Mouse (Mus musculus): Measurements from ENCODE around the gene Tmem41b.
"Not testable (repeated sequence)": the region's sequence is repeated elsewhere in the genome, so short reads cannot be mapped to it uniquely, and the experiment has no call there.

The Tmem41b gene

DNA sequence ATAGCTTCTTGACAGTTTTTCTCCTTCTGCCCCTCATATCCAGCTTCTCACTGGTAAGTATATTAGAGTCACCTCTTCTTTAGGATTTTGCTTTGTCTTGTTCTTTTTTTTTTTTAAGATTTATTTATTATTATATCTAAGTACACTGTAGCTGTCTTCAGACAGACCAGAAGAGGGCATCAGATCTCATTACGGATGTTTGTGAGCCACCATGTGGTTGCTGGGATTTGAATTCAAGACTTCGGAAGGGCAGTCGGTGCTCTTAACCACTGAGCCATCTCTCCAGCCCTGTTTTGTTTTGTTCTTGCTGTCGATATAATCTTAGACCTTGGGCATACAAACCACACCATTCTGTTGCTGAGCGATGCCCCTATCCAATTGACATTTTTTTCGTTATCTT is at the start of gene Tmem41b:
Gene Tmem41b (minus strand): TSS at position 155 of the 400 bp plus-strand sequence.
- not testable (repeated sequence) for DNase-seq (ENCODE audit: low spot score)

GRCm38 (mm10) chr7:110030342-110030741 is 43.6 kb upstream of the Tmem41b start:
- DNase-seq (ENCODE audit: low spot score): no peak

- DNase-seq (ENCODE audit: low spot score): no peak
Observed at GRCm38 (mm10) chr7:110028826-110029225, 42.1 kb upstream of the Tmem41b start.

DNA sequence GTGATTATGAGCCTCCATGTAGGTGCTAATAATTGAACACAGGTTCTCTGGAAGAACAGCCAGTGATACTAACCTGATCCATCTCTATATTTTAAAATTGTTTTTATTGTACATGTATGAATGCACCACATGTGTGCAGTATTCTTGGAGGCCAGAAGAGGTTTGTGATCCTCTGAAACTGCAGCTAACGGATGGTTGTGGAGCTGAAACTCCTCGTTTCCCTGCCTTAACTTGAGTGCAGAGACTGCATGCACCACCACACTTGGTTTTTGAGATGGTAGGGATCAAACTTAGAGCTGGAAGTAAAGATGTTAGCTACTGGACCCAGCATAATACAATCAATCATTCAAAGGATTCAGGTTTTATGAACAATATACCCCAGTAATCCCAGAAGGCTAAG is 39.9 kb upstream of the Tmem41b start:
- DNase-seq (ENCODE audit: low spot score): no peak

DNA sequence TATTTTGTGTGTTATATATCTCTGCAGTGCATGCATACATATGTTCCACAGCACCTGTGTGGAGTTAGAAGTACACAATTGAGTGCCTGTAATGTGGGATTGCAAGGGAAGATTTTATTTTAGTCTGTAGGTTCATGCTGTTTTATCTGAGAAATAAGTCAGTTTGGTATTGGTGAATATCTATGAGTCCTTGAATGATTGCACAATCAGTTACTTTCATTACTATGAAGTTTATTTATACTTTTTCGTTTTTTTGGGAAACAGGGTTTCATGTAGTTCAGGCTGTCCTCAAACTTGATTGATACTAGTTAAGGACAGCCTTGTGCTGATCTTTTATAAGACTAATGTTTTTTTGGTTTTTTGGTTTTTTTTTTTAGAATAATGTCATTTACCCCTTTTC is 36.8 kb upstream of the Tmem41b start:
- no peak for DNase-seq (ENCODE audit: low spot score)

GRCm38 (mm10) chr7:110018631-110019482 is 32.1 kb upstream of the Tmem41b start:
- peak; percentile 14 for DNase-seq (ENCODE audit: low spot score)

- peak; percentile 87 for DNase-seq (ENCODE audit: low spot score)
Observed at GRCm38 (mm10) chr7:110018117-110018630, 31.4 kb upstream of the Tmem41b start, which contains the start of gene Ipo7. Ipo7 (plus strand) TSS chr7:110018274.

DNA sequence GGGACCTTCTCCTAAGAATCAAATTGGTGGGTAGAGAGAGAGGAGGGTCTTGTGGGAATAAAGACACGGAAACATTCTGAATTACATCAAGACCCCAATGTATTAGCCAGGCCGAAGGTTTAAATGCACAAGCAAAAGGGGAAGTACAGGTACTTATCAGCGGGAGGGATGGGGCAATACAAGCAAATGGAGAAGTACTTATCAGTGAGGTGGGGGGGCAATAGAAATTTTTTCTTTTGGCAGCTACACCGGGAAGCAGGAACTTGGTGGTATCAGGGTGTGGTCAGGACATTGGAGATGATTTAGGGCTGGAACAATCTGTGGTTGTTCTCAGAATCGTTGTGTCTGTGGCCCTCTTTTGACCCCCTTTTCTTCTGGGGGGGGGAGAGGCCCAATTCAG is 27.5 kb upstream of the Tmem41b start:
- no peak for DNase-seq (ENCODE audit: low spot score)

DNA sequence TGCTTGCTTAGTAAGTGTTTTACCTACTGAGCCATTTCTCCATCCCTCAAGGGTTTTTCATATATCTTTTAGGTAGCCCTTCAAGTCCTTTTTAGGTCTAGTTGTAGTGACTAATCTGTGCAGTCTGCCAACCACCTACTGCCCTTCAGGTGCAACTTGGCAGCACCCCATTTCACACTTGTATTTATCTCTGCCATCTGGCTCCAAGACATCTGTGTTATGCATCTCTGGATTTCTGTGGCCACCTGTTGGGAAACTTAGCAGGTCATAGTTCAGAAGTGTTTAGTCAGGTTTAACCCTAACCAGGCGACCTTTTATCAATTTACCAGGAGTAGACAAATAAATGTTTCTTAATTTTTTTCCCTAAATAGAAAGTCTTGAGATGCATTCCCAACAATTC is 24.7 kb upstream of the Tmem41b start:
- no peak for DNase-seq (ENCODE audit: low spot score)

DNA sequence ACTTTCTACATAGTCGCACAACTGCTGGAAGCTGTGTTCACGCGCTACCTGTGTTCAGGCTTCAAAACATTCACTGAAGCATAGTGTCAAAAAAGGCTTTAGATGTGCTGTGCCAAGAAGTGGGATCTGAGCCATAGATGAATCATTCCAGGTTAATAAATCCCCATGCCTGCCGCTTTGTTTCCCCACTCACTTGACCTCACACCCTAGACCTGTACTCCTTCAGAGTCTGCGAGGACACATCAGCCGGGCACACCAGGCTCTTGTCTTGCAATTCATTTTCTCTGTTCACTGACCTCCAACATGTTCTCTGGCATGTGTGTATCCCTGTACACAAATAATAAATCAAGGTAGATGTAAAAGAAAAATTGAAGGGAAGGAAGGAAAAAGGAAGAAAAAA is 22.4 kb upstream of the Tmem41b start:
- no peak for DNase-seq (ENCODE audit: low spot score)

GRCm38 (mm10) chr7:110008513-110008912 is 21.8 kb upstream of the Tmem41b start:
- DNase-seq (ENCODE audit: low spot score): no peak

DNA sequence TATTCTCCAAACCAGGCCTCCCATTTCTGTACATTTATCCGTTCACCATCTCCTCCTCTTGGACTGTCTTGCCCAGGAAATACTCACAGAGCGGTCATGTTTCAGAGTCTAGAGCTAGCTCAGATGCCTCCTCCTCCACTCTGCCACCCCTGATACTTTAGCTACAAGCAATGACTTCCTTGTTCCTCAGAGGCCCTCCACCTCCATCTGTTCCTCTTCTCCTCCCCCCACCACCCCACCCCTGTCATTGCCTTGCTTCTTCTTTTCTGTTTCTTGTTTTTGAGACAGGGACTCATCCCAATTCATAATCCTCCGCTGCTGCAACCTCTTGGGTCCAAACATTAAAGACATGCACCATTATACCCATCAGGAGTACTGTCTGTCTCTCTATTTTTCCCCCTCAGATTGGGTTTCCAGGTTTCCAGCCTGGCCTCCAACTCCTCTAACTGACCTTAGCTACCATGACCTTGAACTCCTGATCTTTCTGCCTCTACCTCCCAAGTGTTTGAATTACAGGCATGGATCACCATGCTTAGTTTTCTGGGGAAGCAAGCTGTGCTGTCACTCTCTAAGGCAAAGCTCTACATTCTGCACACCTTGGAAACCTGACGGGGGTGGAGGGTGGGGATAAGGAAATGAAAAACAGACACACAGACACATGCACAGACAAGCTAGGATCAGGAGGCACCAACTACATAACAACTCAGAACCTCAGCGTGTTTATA is 19.9 kb upstream of the Tmem41b start:
- no peak for DNase-seq (ENCODE audit: low spot score)

- no peak for DNase-seq (ENCODE audit: low spot score)
Observed at GRCm38 (mm10) chr7:110005976-110006375, 19.2 kb upstream of the Tmem41b start.

- DNase-seq (ENCODE audit: low spot score): no peak
Observed at GRCm38 (mm10) chr7:110002968-110003367, 16.2 kb upstream of the Tmem41b start.

DNA sequence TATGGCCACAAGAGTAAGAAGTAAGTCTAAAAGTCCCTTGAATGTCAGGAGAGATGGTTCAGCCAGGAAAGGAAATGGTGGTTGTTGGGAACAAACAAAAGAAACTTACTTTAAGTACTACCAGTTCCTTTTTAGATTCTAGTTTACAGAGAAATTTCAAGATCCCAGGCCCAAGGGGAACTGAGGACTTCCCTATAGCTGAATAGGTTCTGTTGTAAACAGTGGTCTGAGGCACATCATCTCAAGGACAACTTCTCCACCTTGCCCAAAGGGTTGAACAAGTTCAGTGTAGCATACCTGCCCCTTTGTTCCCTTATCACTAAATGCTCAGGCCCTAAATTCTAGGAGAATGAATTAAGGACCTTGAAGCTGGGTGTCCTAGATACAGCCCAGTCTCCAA is 15.4 kb upstream of the Tmem41b start:
- DNase-seq (ENCODE audit: low spot score): no peak

- DNase-seq (ENCODE audit: low spot score): no peak
Observed at GRCm38 (mm10) chr7:109998388-109998787, 11.7 kb upstream of the Tmem41b start.

- no peak for DNase-seq (ENCODE audit: low spot score)
Observed at GRCm38 (mm10) chr7:109993157-109993959, 6.6 kb upstream of the Tmem41b start.

DNA sequence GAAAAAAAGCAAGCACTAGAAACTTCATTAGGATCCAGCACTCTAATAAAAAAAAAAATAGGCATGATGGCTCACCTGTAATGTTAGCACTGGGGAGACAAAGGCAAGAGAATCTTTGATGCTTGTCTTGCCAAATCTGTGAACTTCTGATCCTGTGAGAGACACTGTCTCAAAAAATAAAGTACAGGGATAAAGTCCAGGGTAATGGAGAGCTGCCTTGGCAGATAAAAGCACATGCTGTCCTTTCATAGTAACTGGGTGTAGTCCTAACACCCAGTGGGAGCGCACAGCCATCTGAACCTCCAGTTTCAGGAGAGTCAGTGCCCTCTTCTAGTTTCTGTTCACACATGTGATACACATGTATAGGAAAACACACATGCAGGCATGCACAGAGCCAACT is 4.6 kb upstream of the Tmem41b start:
- no peak for DNase-seq (ENCODE audit: low spot score)

GRCm38 (mm10) chr7:109986133-109986669 is 528 bp downstream of the Tmem41b start:
- peak; percentile 98 for DNase-seq (ENCODE audit: low spot score)

DNA sequence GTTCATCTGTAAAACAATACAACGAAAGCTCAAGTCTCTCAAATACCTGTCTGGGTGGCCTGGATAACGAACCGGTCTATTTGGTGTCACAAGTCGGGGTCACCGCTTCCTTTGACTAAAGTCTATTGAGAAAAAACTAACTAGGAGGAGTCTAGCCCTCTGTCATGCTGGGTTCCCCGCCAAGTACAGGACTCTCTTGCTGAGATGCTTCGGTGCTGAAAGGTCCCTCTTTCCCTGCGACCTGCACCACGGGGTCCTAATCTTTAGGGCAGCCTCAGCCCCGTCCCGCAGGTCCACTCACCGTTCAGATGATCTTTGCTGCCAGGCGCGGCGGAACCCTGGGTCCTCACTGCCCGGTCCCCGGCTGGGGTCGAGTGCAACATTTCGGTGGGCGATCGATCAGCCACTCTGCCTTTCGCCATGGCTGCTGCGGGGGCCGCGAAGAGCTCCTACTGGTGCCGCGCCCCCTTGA is 1.0 kb downstream of the Tmem41b start:
- DNase-seq (ENCODE audit: low spot score): no peak

DNA sequence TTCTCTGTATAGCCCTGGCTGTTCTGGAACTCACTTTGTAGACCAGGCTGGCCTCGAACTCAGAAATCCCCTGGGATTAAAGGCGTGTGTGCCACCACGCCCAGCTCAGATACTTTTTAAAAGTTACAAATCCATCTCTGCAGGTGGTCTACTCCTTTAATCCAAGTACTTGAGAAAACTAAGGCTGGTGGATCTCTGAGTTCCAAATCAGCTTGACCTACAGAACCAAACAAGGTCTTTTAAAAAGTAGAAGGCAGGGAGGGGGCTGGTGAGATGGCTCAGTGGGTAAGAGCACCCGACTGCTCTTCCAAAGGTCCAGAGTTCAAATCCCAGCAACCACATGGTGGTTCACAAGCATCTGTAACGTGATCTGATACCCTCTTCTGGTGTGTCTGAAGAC is 2.1 kb downstream of the Tmem41b start:
- DNase-seq (ENCODE audit: low spot score): not testable (repeated sequence)

GRCm38 (mm10) chr7:109977131-109977530 is 9.6 kb downstream of the Tmem41b start:
- DNase-seq (ENCODE audit: low spot score): not testable (repeated sequence)

All from left cerebral cortex, adult 11 months (tissue).